Mouse (Mus musculus): Measurements from ENCODE around the gene Cryga.
"Not testable (repeated sequence)": the region's sequence is repeated elsewhere in the genome, so short reads cannot be mapped to it uniquely, and the experiment has no call there.

Gene Cryga

GRCm38 (mm10) chr1:65063352-65063751, 39.8 kb downstream of the Cryga start, which contains the start of gene Crygd:
Crygd (minus strand) TSS chr1:65063452.
- DNase-seq (ENCODE audit: low read depth, low spot score), result no peak
- H3K27me3 ChIP-seq (ENCODE audit: control insufficient read depth, insufficient read depth, low read length, poor library complexity, severe bottlenecking), result no peaks in the 10 kb centered on the region
- H3K36me3 ChIP-seq (ENCODE audit: control insufficient read depth, insufficient read depth, low read length, poor library complexity, severe bottlenecking), result no peaks in the 10 kb centered on the region

GRCm38 (mm10) chr1:65052140-65052539, 51.0 kb downstream of the Cryga start:
- Histone ChIP-seq H3K36me3 (ENCODE audit: control insufficient read depth, insufficient read depth, low read length, poor library complexity, severe bottlenecking) (no peaks in the 10 kb centered on the region), H3K27me3 (ENCODE audit: control insufficient read depth, insufficient read depth, low read length, poor library complexity, severe bottlenecking) (no peaks in the 10 kb centered on the region)
- DNase-seq (ENCODE audit: low read depth, low spot score), result no peak

GRCm38 (mm10) chr1:65051696-65052095, 51.5 kb downstream of the Cryga start:
- Histone ChIP-seq H3K27me3 (ENCODE audit: control insufficient read depth, insufficient read depth, low read length, poor library complexity, severe bottlenecking) (no peaks in the 10 kb centered on the region), H3K36me3 (ENCODE audit: control insufficient read depth, insufficient read depth, low read length, poor library complexity, severe bottlenecking) (no peaks in the 10 kb centered on the region)
- no peak for DNase-seq (ENCODE audit: low read depth, low spot score)

- H3K27me3 ChIP-seq (ENCODE audit: control insufficient read depth, insufficient read depth, low read length, poor library complexity, severe bottlenecking); H3K36me3 ChIP-seq (ENCODE audit: control insufficient read depth, insufficient read depth, low read length, poor library complexity, severe bottlenecking): not testable (repeated sequence)
These were observed 52.2 kb downstream of the Cryga start, which contains the start of gene Cryge for GRCm38 (mm10) chr1:65050952-65051351. Cryge (minus strand) TSS chr1:65051149.

More at GRCm38 (mm10) chr1:65050952-65051351, 52.2 kb downstream of the Cryga start, which contains the start of gene Cryge:
- not testable (repeated sequence) for DNase-seq (ENCODE audit: low read depth, low spot score)

Measured in splenic B cell, adult 2 months (primary cell).